Mouse (Mus musculus) c-Kit-positive CD71-negative TER-119-negative erythroid progenitor cells, embryonic 14.5 days (primary cell): ENCODE measurements around the gene Cog3.

Experiments
- DNase-seq: peaks from one replicate; pipeline ENCODE4 v3.0.0-alpha.2; 2013; ENCODE audit warnings: low read depth

The Cog3 gene

GRCm38 (mm10) chr14:75697928-75698327, 56.4 kb downstream of the Cog3 start:
- no peak for DNase-seq

GRCm38 (mm10) chr14:75696096-75696495, 58.2 kb downstream of the Cog3 start:
- DNase-seq: no peak

GRCm38 (mm10) chr14:75690428-75690827, 63.9 kb downstream of the Cog3 start:
- DNase-seq: no peak

- DNase-seq: no peak
These were observed 78.0 kb downstream of the Cog3 start for GRCm38 (mm10) chr14:75676316-75676715.

GRCm38 (mm10) chr14:75669085-75669645, 85.2 kb downstream of the Cog3 start:
- no peak for DNase-seq

GRCm38 (mm10) chr14:75665430-75666180, 88.7 kb downstream of the Cog3 start:
- DNase-seq: no peak

- no peak for DNase-seq
These were observed 92.8 kb downstream of the Cog3 start for GRCm38 (mm10) chr14:75661548-75661947.

- no peak for DNase-seq
These were observed 93.4 kb downstream of the Cog3 start for GRCm38 (mm10) chr14:75660936-75661335.
